Mouse (Mus musculus) forebrain, embryonic 15.5 days (tissue): Measurements from ENCODE around the gene Gm34302. TPM values are rescaled to one million over a fixed set of nuclear protein-coding genes. Genes with fewer than 3 reads are reported as not detected.

Experiments used
- ATAC-seq: fragments of 200-750 bp; cut with Nextera tagmentation; replicated peaks from 2 replicates; pipeline ENCODE4 v1.8.0; 2017; ENCODE audit warnings: mild to moderate bottlenecking, moderate TSS enrichment, moderate library complexity
- H3K27ac ChIP-seq: fragments of 300-500 bp; sonication (generic); replicated peaks from 2 replicates; pipeline ENCODE4 v1.5.1; 2015; ENCODE audit warnings: mild to moderate bottlenecking, inconsistent platforms
- H3K27me3 ChIP-seq: fragments of 300-500 bp; sonication (generic); 2 replicates; pipeline ENCODE4 v1.6.1; 2015; ENCODE audit warnings: inconsistent platforms
- H3K36me3 ChIP-seq: fragments of 300-500 bp; sonication (generic); 2 replicates; pipeline ENCODE4 v1.6.1; 2015; ENCODE audit warnings: mild to moderate bottlenecking, inconsistent platforms
- H3K4me1 ChIP-seq: fragments of 300-500 bp; sonication (generic); 2 replicates; pipeline ENCODE4 v1.6.1; 2015; ENCODE audit warnings: inconsistent platforms
- H3K4me2 ChIP-seq: fragments of 300-500 bp; sonication (generic); replicated peaks from 2 replicates; pipeline ENCODE4 v1.6.1; 2015; ENCODE audit warnings: mild to moderate bottlenecking, inconsistent platforms
- H3K4me3 ChIP-seq: fragments of 300-500 bp; sonication (generic); 2 replicates; pipeline ENCODE4 v1.5.1; 2015; ENCODE audit warnings: mild to moderate bottlenecking, inconsistent platforms
- H3K9ac ChIP-seq: fragments of 300-500 bp; sonication (generic); replicated peaks from 2 replicates; pipeline ENCODE4 v1.6.1; 2015; ENCODE audit warnings: mild to moderate bottlenecking, inconsistent platforms
- H3K9me3 ChIP-seq: fragments of 300-500 bp; sonication (generic); 2 replicates; pipeline ENCODE4 v1.6.1; 2016; ENCODE audit warnings: inconsistent platforms
- WGBS: fragments of 180-500 bp; shearing (Covaris S2); methylation state at CpG from one replicate; pipeline ENCODE4 v1.1.7; 2015; ENCODE audit warnings: mixed read lengths; 5-methylcytosine and 5-hydroxymethylcytosine counted together
- polyA plus RNA-seq: library from polyadenylated mRNA; unstranded; fragments of >200 nt; fragmentation: Nextera tagmentation; extraction: Ambion mirVana; gene quantifications from 2 replicates; pipeline ENCODE4 v1.2.1, GENCODE M21; 2015

Gm34302 gene
- polyA plus RNA-seq, 1 experiment from 2014 or later = not detected

- no peaks in the 10 kb centered on the region for H3K9me3 ChIP-seq
- no peak overlapping the region for H3K4me3 ChIP-seq
- no peak overlapping the region for H3K4me2 ChIP-seq
- H3K27me3 ChIP-seq = no peaks in the 10 kb centered on the region
- H3K36me3 ChIP-seq = no peaks in the 10 kb centered on the region
- ATAC-seq = no peak
- H3K27ac ChIP-seq = no peak overlapping the region
- H3K4me1 ChIP-seq = no peaks in the 10 kb centered on the region
- WGBS = 83% methylated on average over 3 of the region's 3 CpGs
- H3K9ac ChIP-seq = no peak overlapping the region
These were observed 44.8 kb downstream of the Gm34302 start for GRCm38 (mm10) chr3:63438898-63439297.

Other genes starting within 250 kb of the Gm34302 start
- 2.6 and 3.3 TPM in 2 replicates for gene Mme, start 242.3 kb downstream of the Gm34302 start, polyA plus RNA-seq